ENCODE assay signal across 15 mouse cellular contexts in the genomic region with DNA sequence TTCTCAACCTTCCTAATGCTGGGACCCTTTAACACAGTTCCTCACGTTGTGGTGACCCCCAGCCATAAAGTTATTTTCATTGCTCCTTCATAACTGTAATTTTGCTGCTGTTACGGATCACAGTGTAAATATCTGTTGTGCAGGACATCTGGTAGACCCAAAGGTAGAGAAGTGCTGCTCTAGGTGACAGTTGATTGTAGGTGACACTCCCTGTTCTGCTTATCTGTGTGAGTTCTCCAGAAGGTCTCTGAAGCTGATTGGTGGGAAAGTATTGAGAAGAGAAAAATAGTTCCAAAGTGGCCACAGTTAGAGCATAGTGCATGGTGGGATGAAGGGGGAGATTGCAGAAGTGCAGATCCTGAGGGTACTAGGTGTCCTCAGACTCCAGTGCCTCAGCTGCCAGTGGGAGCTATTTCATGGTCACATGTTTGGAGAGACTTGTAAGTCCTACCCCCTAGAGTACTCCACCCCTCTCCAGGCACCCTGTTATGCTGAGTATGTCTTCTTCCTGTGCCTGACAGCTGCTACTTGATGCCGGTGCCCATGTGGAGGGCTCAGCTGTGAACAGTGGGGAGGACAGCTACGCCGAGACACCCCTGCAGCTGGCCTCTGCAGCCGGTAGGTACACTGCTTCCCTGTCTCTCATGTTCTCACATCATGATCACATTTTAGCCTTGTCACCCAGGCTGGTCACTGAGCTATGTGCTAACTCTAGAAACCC. TPM values are rescaled to one million over a fixed set of nuclear protein-coding genes. Genes with fewer than 3 reads are reported as not detected.
A peak's percentile ranks its signal among the peaks of the same experiment; 100 is the strongest.
DNase-seq lines count a peak whose midpoint lies in the region; ATAC-seq and TF ChIP-seq lines count a peak whose summit lies in the region.
"Had no signal": no experiment of that assay in that cellular context is flagged by ENCODE, and none has a peak within 500 bp of the region (broad histone marks: within the 10 kb centered on the region; RNA-seq: fewer than 3 reads in every experiment).

No protein-coding gene starts in this region.

- DNase-seq in gastrocnemius, adult 2 months, result peak; percentile 66
- no peak for DNase-seq in gastrocnemius, postnatal 14 days
- DNase-seq in liver, embryonic 11.5 days (ENCODE audit: low spot score), result no peak
- DNase-seq in liver, result no peak
- peak; percentile 20 for DNase-seq in c-Kit-positive CD71-positive TER-119-positive erythroid progenitor cells, embryonic 14.5 days (ENCODE audit: low spot score)
- DNase-seq in Muller cell, postnatal 12 days (ENCODE audit: inconsistent ontology term), result no peak
- DNase-seq in right cerebral cortex, postnatal 4 days, result no peak
- DNase-seq: forebrain, postnatal 0 days had no signal

- no peak overlapping the region for H3K4me3 ChIP-seq in gastrocnemius, adult 2 months
- no peak overlapping the region for H3K4me3 ChIP-seq in liver, embryonic 11.5 days (ENCODE audit: low read depth, low read length)
- H3K4me3 ChIP-seq in liver, embryonic 16.5 days (ENCODE audit: low read depth, low read length), result no peak overlapping the region
- H3K4me3 ChIP-seq: hindbrain, embryonic 13.5 days; intestine, embryonic 15.5 days; lung, embryonic 15.5 days; megakaryocyte, embryonic 14.5 days; neural tube, embryonic 12.5 days had no signal

- H3K4me2 ChIP-seq in liver, embryonic 11.5 days, result no peak overlapping the region
- no peak overlapping the region for H3K4me2 ChIP-seq in liver, embryonic 16.5 days (ENCODE audit: low read depth, low read length)
- H3K4me2 ChIP-seq: hindbrain, embryonic 13.5 days; intestine, embryonic 15.5 days; lung, embryonic 15.5 days; neural tube, embryonic 12.5 days had no signal

- 0 out of 2 replicates have a peak, but pooled peaks cover 4% of the 10 kb centered on the region for H3K36me3 ChIP-seq in liver, embryonic 11.5 days (ENCODE audit: control insufficient read depth, insufficient read depth, low read length)
- no peaks in the 10 kb centered on the region for H3K36me3 ChIP-seq in liver, embryonic 16.5 days (ENCODE audit: control insufficient read depth, insufficient read depth)
- H3K36me3 ChIP-seq: intestine, embryonic 15.5 days had no signal

- no peaks in the 10 kb centered on the region for H3K9me3 ChIP-seq in liver, embryonic 11.5 days (ENCODE audit: control insufficient read depth, low read length)
- no peaks in the 10 kb centered on the region for H3K9me3 ChIP-seq in liver, embryonic 16.5 days (replicated peaks; ENCODE audit: control insufficient read depth, low read length)
- H3K9me3 ChIP-seq: hindbrain, embryonic 13.5 days; intestine, embryonic 15.5 days; lung, embryonic 15.5 days; neural tube, embryonic 12.5 days had no signal

- H3K4me1 ChIP-seq in liver, embryonic 11.5 days (replicated peaks; ENCODE audit: control insufficient read depth, insufficient read depth, low read length), result peaks cover 17% of the 10 kb centered on the region
- peaks cover 16% of the 10 kb centered on the region for H3K4me1 ChIP-seq in liver, embryonic 16.5 days (ENCODE audit: control insufficient read depth, low read depth, low read length)

- peak; percentile 72 for ATAC-seq in liver, embryonic 11.5 days (replicated peaks; ENCODE audit: low FRiP score)
- 0 out of 2 replicates have a peak, but pooled peaks have one; percentile 47 for ATAC-seq in liver, embryonic 16.5 days (ENCODE audit: low read depth)

- intact Hi-C loops in gastrocnemius, adult 2 months (cut with DNase I), result no loop called here
- intact Hi-C loops in gastrocnemius, postnatal 14 days (cut with DNase I; ENCODE audit: low total_unique reads), result no loop called here

- H3K9ac ChIP-seq in liver, embryonic 11.5 days (ENCODE audit: low read depth, low read length), result no peak overlapping the region
- H3K9ac ChIP-seq in liver, embryonic 16.5 days (ENCODE audit: low read depth, low read length), result no peak overlapping the region
- H3K9ac ChIP-seq: forebrain, postnatal 0 days; hindbrain, embryonic 13.5 days; intestine, embryonic 15.5 days; lung, embryonic 15.5 days; neural tube, embryonic 12.5 days had no signal

- H3K27ac ChIP-seq in gastrocnemius, adult 2 months, result peak overlapping the region; percentile 2
- H3K27ac ChIP-seq in liver, embryonic 11.5 days (ENCODE audit: low read depth, low read length), result no peak overlapping the region
- no peak overlapping the region for H3K27ac ChIP-seq in liver, embryonic 16.5 days (ENCODE audit: low read length)
- H3K27ac ChIP-seq: intestine, embryonic 15.5 days; lung, embryonic 15.5 days; neural tube, embryonic 12.5 days had no signal

- WGBS in liver, embryonic 11.5 days, result 76% methylated on average over 6 of the region's 6 CpGs
- WGBS in liver, embryonic 16.5 days (ENCODE audit: insufficient replicate concordance), result 45% methylated on average over 6 of the region's 6 CpGs

- no peak for TF ChIP-seq CTCF in gastrocnemius, adult 2 months (IDR thresholded peaks at IDR 0.05)

- H3K27me3 ChIP-seq in liver, embryonic 11.5 days (replicated peaks; ENCODE audit: control insufficient read depth, insufficient read depth, low read length), result no peaks in the 10 kb centered on the region
- no peaks in the 10 kb centered on the region for H3K27me3 ChIP-seq in liver, embryonic 16.5 days (ENCODE audit: control insufficient read depth, insufficient read depth, low read depth, low read length)
- H3K27me3 ChIP-seq: CH12.LX; hindbrain, embryonic 13.5 days; intestine, embryonic 15.5 days; lung, embryonic 15.5 days; neural tube, embryonic 12.5 days had no signal

RNA-seq across cellular contexts. Expression of a gene that starts 53.9 kb away (rescaled TPM):
- total RNA-seq in gastrocnemius, adult 2 months (2021), result 10 to 100 TPM; 15.8 to 18.3 TPM
- total RNA-seq in gastrocnemius, postnatal 14 days (2021), result 10 to 100 TPM; 15.0 to 18.6 TPM
- 55.1 and 58.8 TPM in 2 replicates for polyA plus RNA-seq in liver, embryonic 11.5 days (2014; fragmentation: Nextera tagmentation; extraction: Ambion mirVana)
- 10.8 and 12.0 TPM in 2 replicates for polyA plus RNA-seq in liver, embryonic 16.5 days (2015; fragmentation: Nextera tagmentation; extraction: Ambion mirVana)

Comparison
In these comparisons a context has a peak if more than half of its experiments do, and no peak if none do; other contexts are left out.
1. DNase-seq: peak in gastrocnemius, adult 2 months (single experiment) and c-Kit-positive CD71-positive TER-119-positive erythroid progenitor cells, embryonic 14.5 days (single experiment); none in gastrocnemius, postnatal 14 days (single experiment), liver, embryonic 11.5 days (single experiment), liver (single experiment), Muller cell, postnatal 12 days (single experiment) and right cerebral cortex, postnatal 4 days (single experiment).